Mouse (Mus musculus): ENCODE measurements around the gene Rfc2.
"Not testable (repeated sequence)": the region's sequence is repeated elsewhere in the genome, so short reads cannot be mapped to it uniquely, and the experiment has no call there.

Rfc2 gene

GRCm38 (mm10) chr5:134611810-134612521 is 30.8 kb downstream of the Rfc2 start:
- no peak for DNase-seq

GRCm38 (mm10) chr5:134613727-134614126 is 32.6 kb downstream of the Rfc2 start:
- DNase-seq: no peak

GRCm38 (mm10) chr5:134614296-134614695 is 33.1 kb downstream of the Rfc2 start:
- no peak for DNase-seq

GRCm38 (mm10) chr5:134614802-134615201 is 33.6 kb downstream of the Rfc2 start, which contains the start of gene Lat2:
TSS of gene Lat2 (minus strand) at chr5:134615025.
- no peak for DNase-seq

- no peak for DNase-seq
Observed at GRCm38 (mm10) chr5:134615380-134615779, 34.2 kb downstream of the Rfc2 start.

- no peak for DNase-seq
Observed at GRCm38 (mm10) chr5:134615780-134616179, 34.6 kb downstream of the Rfc2 start.

- peak; percentile 37 for DNase-seq
Observed at GRCm38 (mm10) chr5:134617071-134617470, 35.9 kb downstream of the Rfc2 start.

- no peak for DNase-seq
Observed at GRCm38 (mm10) chr5:134620457-134620856, 39.3 kb downstream of the Rfc2 start.

- no peak for DNase-seq
Observed at GRCm38 (mm10) chr5:134621099-134621640, 40.0 kb downstream of the Rfc2 start.

GRCm38 (mm10) chr5:134622069-134622468 is 40.9 kb downstream of the Rfc2 start:
- peak; percentile 52 for DNase-seq

- DNase-seq: no peak
Observed at GRCm38 (mm10) chr5:134629508-134629907, 48.3 kb downstream of the Rfc2 start.

GRCm38 (mm10) chr5:134630835-134631234 is 49.7 kb downstream of the Rfc2 start:
- no peak for DNase-seq

GRCm38 (mm10) chr5:134632841-134633240 is 51.7 kb downstream of the Rfc2 start:
- no peak for DNase-seq

- no peak for DNase-seq
Observed at GRCm38 (mm10) chr5:134637820-134638367, 56.7 kb downstream of the Rfc2 start.

- DNase-seq: no peak
Observed at GRCm38 (mm10) chr5:134638461-134639268, 57.5 kb downstream of the Rfc2 start.

- peak; percentile 97 for DNase-seq
Observed at GRCm38 (mm10) chr5:134639269-134639682, 58.1 kb downstream of the Rfc2 start, which contains the start of gene Eif4h. TSS of gene Eif4h (minus strand) at chr5:134639490.

- no peak for DNase-seq
Observed at GRCm38 (mm10) chr5:134640371-134640770, 59.2 kb downstream of the Rfc2 start.

GRCm38 (mm10) chr5:134644121-134644520 is 63.0 kb downstream of the Rfc2 start:
- DNase-seq: no peak

- no peak for DNase-seq
Observed at GRCm38 (mm10) chr5:134644643-134645118, 63.5 kb downstream of the Rfc2 start.

GRCm38 (mm10) chr5:134646461-134646860 is 65.3 kb downstream of the Rfc2 start:
- DNase-seq: no peak

- no peak for DNase-seq
Observed at GRCm38 (mm10) chr5:134647394-134647793, 66.2 kb downstream of the Rfc2 start.

- not testable (repeated sequence) for DNase-seq
Observed at GRCm38 (mm10) chr5:134648976-134649375, 67.8 kb downstream of the Rfc2 start.

- no peak for DNase-seq
Observed at GRCm38 (mm10) chr5:134650926-134651325, 69.8 kb downstream of the Rfc2 start.
